Mouse (Mus musculus): ENCODE measurements around the gene Uap1. TPM values are rescaled to one million over a fixed set of nuclear protein-coding genes. Genes with fewer than 3 reads are reported as not detected.
A peak's percentile ranks its signal among the peaks of the same experiment; 100 is the strongest.

Gene Uap1
- polyA plus RNA-seq, 1 experiment, result 16.1 TPM

DNA sequence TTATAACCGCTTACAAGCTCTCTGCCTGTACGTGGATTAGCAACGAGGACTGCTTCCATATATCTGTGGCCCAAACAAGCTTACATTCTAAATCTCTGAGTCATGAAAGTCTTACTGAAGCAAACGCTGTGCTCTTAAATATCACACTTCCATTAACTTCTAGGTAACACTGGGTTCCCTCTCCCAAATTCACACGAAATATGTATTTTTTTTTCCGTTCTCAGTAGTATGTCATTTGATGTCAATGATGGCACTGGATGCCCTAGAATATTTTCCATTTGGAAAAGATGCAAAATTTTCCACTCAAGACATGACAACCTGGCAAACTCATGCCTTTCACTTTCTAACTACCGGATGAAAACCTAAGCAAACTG lies 39.6 kb upstream of the Uap1 start:
- peak overlapping the region; percentile 83 for H3K4me3 ChIP-seq (ENCODE audit: control insufficient read depth, insufficient read depth, low read length)
- H3K4me1 ChIP-seq (replicated peaks; ENCODE audit: control insufficient read depth, insufficient read depth, low read length), result peaks cover 2% of the 10 kb centered on the region; the same call in 1 of the 2 replicates
- H3K27me3 ChIP-seq (ENCODE audit: control insufficient read depth, insufficient read depth, low read length), result no peaks in the 10 kb centered on the region
- H3K36me3 ChIP-seq (ENCODE audit: control insufficient read depth, insufficient read depth, low read length), result peaks cover 22% of the 10 kb centered on the region
- H3K27ac ChIP-seq (ENCODE audit: control insufficient read depth, insufficient read depth, low read length), result no peak overlapping the region
- 31% methylated on average over 7 of the region's 7 CpGs for WGBS
- no peak for DNase-seq
- TF ChIP-seq CTCF (IDR thresholded peaks at IDR 0.05; ENCODE audit: borderline replicate concordance, control insufficient read depth, extremely low read depth, insufficient read depth, low read length, poor library complexity) (no peak), POLR2A (IDR thresholded peaks at IDR 0.05; ENCODE audit: control insufficient read depth, extremely low read depth, insufficient read depth, low read length, poor library complexity) (no peak)

DNA sequence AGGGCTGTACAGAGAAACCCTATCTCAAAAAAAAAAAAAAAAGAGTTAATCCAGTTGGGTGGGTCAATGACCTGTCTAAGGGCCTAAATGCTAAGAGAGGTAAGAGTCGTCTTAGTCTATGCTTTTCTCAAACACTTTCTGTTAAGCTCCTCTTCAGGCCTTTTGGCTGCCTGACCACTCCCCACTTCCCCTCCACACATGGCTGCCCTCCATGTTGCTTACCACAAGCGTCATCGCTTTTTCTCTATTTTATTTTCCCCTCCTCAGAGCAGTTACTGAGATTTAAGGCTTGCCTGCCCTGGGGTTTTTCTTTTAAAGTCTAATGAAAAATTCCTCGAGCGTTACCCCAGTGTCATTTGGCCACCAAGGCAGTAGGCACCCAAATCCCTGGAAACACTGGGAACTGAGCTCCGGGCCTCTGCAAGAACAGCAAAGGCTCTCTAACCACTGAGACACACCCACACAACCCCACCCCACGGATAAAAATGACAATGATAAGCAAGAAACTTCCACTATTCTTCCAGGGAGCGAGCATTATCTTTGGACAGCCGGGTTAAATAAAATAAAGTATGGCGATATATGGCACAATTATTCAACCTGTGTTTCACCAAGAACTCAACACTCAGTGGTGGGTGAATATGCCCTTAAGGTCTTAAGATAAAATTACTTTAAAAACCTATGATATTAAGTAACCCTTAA lies 38.6 kb upstream of the Uap1 start:
- DNase-seq, result no peak
- no peak for TF ChIP-seq CTCF (IDR thresholded peaks at IDR 0.05; ENCODE audit: borderline replicate concordance, control insufficient read depth, extremely low read depth, insufficient read depth, low read length, poor library complexity)
- TF ChIP-seq POLR2A (IDR thresholded peaks at IDR 0.05; ENCODE audit: control insufficient read depth, extremely low read depth, insufficient read depth, low read length, poor library complexity), result no peak
- WGBS, result 80% methylated on average over 10 of the region's 10 CpGs
- no peak overlapping the region for H3K27ac ChIP-seq (ENCODE audit: control insufficient read depth, insufficient read depth, low read length)
- H3K4me1 ChIP-seq (replicated peaks; ENCODE audit: control insufficient read depth, insufficient read depth, low read length), result peaks cover 2% of the 10 kb centered on the region; the same call in 1 of the 2 replicates
- no peaks in the 10 kb centered on the region for H3K27me3 ChIP-seq (ENCODE audit: control insufficient read depth, insufficient read depth, low read length)
- H3K4me3 ChIP-seq (ENCODE audit: control insufficient read depth, insufficient read depth, low read length), result no peak overlapping the region
- peaks cover 22% of the 10 kb centered on the region for H3K36me3 ChIP-seq (ENCODE audit: control insufficient read depth, insufficient read depth, low read length)

DNA sequence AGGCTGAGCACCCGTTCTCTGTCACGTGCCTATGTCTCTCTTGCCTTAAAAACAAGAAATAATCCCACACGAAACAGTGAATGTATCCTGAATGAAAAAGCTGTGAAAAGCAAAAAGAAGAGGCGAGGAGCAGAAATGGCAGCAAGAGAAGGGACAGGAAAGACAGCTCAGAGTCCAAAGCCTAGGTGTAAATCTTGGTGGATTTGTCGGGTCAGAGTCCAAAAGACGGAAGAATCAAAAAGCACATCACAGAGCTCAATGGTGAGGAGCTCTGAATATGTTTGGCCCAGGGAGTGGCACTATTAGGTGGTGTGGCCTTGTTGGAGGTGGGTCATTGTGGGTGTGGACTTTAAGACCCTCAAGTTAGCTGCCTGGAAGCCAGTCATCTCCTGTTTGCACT lies 31.6 kb upstream of the Uap1 start:
- no peaks in the 10 kb centered on the region for H3K4me1 ChIP-seq (replicated peaks; ENCODE audit: control insufficient read depth, insufficient read depth, low read length)
- DNase-seq, result no peak
- TF ChIP-seq POLR2A (IDR thresholded peaks at IDR 0.05; ENCODE audit: control insufficient read depth, extremely low read depth, insufficient read depth, low read length, poor library complexity) (no peak), CTCF (IDR thresholded peaks at IDR 0.05; ENCODE audit: borderline replicate concordance, control insufficient read depth, extremely low read depth, insufficient read depth, low read length, poor library complexity) (no peak)
- no peak overlapping the region for H3K4me3 ChIP-seq (ENCODE audit: control insufficient read depth, insufficient read depth, low read length)
- WGBS, result 96% methylated on average over 6 of the region's 6 CpGs
- H3K27ac ChIP-seq (ENCODE audit: control insufficient read depth, insufficient read depth, low read length), result no peak overlapping the region
- no peaks in the 10 kb centered on the region for H3K27me3 ChIP-seq (ENCODE audit: control insufficient read depth, insufficient read depth, low read length)
- peaks cover 57% of the 10 kb centered on the region for H3K36me3 ChIP-seq (ENCODE audit: control insufficient read depth, insufficient read depth, low read length)

DNA sequence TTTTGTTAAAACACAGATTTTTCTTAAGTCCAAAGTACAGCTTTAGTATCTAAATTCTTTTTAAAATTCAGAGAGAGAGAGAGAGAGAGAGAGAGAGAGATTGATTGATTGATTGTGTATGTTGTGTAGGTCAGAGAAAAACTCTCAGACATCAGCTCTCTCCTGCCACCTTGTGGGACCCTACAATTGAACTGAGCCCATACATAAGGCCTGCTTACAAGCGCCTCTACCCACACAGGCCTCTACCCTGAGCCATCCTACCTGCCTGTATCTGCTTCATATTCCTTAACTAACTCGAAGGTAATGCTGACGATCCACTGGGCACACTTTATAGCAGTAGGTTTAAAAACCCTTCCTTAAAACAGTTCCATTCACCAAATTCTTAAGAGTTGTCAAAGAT lies 25.6 kb upstream of the Uap1 start:
- TF ChIP-seq POLR2A (IDR thresholded peaks at IDR 0.05; ENCODE audit: control insufficient read depth, extremely low read depth, insufficient read depth, low read length, poor library complexity) (no peak), CTCF (IDR thresholded peaks at IDR 0.05; ENCODE audit: borderline replicate concordance, control insufficient read depth, extremely low read depth, insufficient read depth, low read length, poor library complexity) (no peak)
- H3K27ac ChIP-seq (ENCODE audit: control insufficient read depth, insufficient read depth, low read length), result no peak overlapping the region
- peak; percentile 30 for DNase-seq

DNA sequence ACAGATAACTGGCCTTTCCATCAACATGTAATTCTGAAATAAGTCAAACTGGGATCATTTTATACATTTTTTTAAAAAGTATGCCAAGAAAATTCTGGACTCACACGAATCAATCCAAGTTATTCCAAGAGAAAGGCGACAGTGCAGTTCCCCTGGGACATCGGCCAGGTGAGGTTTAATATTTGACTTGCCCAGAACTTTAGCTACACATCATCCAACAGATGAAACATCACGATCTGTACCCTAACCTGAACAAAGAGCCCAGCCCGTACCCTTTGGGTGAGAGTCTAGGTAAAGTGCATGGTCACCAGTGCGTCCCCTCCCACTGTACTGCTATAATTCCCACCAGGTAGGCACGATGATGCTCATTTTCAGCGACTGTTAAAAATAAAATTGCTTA lies 21.5 kb upstream of the Uap1 start:
- peaks cover 79% of the 10 kb centered on the region for H3K36me3 ChIP-seq (ENCODE audit: control insufficient read depth, insufficient read depth, low read length)
- H3K4me1 ChIP-seq (replicated peaks; ENCODE audit: control insufficient read depth, insufficient read depth, low read length), result no peaks in the 10 kb centered on the region
- 95% methylated on average over 8 of the region's 8 CpGs for WGBS
- H3K4me3 ChIP-seq (ENCODE audit: control insufficient read depth, insufficient read depth, low read length), result no peak overlapping the region
- DNase-seq, result no peak
- TF ChIP-seq CTCF (IDR thresholded peaks at IDR 0.05; ENCODE audit: borderline replicate concordance, control insufficient read depth, extremely low read depth, insufficient read depth, low read length, poor library complexity) (no peak), POLR2A (IDR thresholded peaks at IDR 0.05; ENCODE audit: control insufficient read depth, extremely low read depth, insufficient read depth, low read length, poor library complexity) (no peak)
- no peaks in the 10 kb centered on the region for H3K27me3 ChIP-seq (ENCODE audit: control insufficient read depth, insufficient read depth, low read length)
- H3K27ac ChIP-seq (ENCODE audit: control insufficient read depth, insufficient read depth, low read length), result no peak overlapping the region

More for the DNA sequence above, 25.6 kb upstream of the Uap1 start:
- H3K36me3 ChIP-seq (ENCODE audit: control insufficient read depth, insufficient read depth, low read length), result peaks cover 73% of the 10 kb centered on the region
- 82% methylated on average over 3 of the region's 3 CpGs for WGBS
- no peaks in the 10 kb centered on the region for H3K4me1 ChIP-seq (replicated peaks; ENCODE audit: control insufficient read depth, insufficient read depth, low read length)
- H3K4me3 ChIP-seq (ENCODE audit: control insufficient read depth, insufficient read depth, low read length), result no peak overlapping the region
- H3K27me3 ChIP-seq (ENCODE audit: control insufficient read depth, insufficient read depth, low read length), result no peaks in the 10 kb centered on the region

DNA sequence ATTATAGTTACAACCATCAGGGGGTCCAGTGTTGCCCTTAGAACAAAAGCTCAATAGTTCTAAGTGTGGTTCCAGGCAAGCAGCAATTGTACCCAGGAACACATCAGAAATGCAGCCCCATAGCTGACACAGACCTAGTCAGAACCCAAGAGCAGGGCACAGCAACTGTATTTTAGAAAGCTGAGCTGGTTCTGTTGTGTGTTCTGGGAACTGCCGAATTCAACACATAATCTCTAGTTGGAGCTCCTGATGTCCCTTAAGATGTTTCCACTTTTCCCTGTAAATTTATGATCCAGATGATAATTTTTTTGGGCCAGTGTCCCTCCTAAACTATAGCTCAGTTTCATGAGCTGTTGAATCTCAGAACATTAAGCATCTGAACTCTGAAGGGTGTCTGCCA lies 17.2 kb upstream of the Uap1 start:
- Histone ChIP-seq H3K27ac (ENCODE audit: control insufficient read depth, insufficient read depth, low read length) (no peak overlapping the region), H3K4me1 (replicated peaks; ENCODE audit: control insufficient read depth, insufficient read depth, low read length) (no peaks in the 10 kb centered on the region), H3K4me3 (ENCODE audit: control insufficient read depth, insufficient read depth, low read length) (no peak overlapping the region), H3K27me3 (ENCODE audit: control insufficient read depth, insufficient read depth, low read length) (no peaks in the 10 kb centered on the region), H3K36me3 (ENCODE audit: control insufficient read depth, insufficient read depth, low read length) (peaks cover 40% of the 10 kb centered on the region)
- TF ChIP-seq POLR2A (IDR thresholded peaks at IDR 0.05; ENCODE audit: control insufficient read depth, extremely low read depth, insufficient read depth, low read length, poor library complexity), result no peak
- TF ChIP-seq CTCF (IDR thresholded peaks at IDR 0.05; ENCODE audit: borderline replicate concordance, control insufficient read depth, extremely low read depth, insufficient read depth, low read length, poor library complexity), result no peak
- DNase-seq, result no peak
- WGBS, result 91% methylated on average over 1 of the region's 1 CpGs
